Mouse (Mus musculus) E14TG2a.4 (cell line): ENCODE data around the gene Prcd.

Experiments
- CTCF ChIP-seq: conservative IDR thresholded peaks from 2 replicates; pipeline ENCODE4 v1.5.1; 2014; ENCODE audit warnings: low read length
- NANOG ChIP-seq: IDR thresholded peaks from 2 replicates; pipeline ENCODE4 v1.6.1; 2014; ENCODE audit warnings: borderline replicate concordance, low read length, mixed read lengths
- POU5F1 ChIP-seq: IDR thresholded peaks from 2 replicates; pipeline ENCODE4 v1.6.1; 2014; ENCODE audit warnings: low read length, borderline replicate concordance

GRCm38 (mm10) chr11:116629472-116629871, 23.9 kb upstream of the Prcd start:
- no peak for TF ChIP-seq CTCF
- no peak for TF ChIP-seq NANOG
- TF ChIP-seq POU5F1, result no peak
